Mouse (Mus musculus) C3H10T1/2 (cell line): Measurements from ENCODE around the gene Krt9. TPM values are rescaled to one million over a fixed set of nuclear protein-coding genes. Genes with fewer than 3 reads are reported as not detected.

Source experiments
- polyA plus RNA-seq, 2 experiments: library from polyadenylated mRNA; unstranded; fragments of >200 nt; fragmentation: generic; extraction: Trizol; gene quantifications; one replicate each; pipeline ENCODE4 v1.2.1; 2012; ENCODE audit warnings: missing spikeins in 2 of 2

Krt9 gene
- not detected for polyA plus RNA-seq

GRCm38 (mm10) chr11:100192992-100193391 is at the start of gene Krt9:
TSS of gene Krt9 (minus strand) at chr11:100193246.

GRCm38 (mm10) chr11:100207498-100207897 is 14.5 kb upstream of the Krt9 start, which contains the start of gene Krt14:
TSS of gene Krt14 (minus strand) at chr11:100207548.

DNA sequence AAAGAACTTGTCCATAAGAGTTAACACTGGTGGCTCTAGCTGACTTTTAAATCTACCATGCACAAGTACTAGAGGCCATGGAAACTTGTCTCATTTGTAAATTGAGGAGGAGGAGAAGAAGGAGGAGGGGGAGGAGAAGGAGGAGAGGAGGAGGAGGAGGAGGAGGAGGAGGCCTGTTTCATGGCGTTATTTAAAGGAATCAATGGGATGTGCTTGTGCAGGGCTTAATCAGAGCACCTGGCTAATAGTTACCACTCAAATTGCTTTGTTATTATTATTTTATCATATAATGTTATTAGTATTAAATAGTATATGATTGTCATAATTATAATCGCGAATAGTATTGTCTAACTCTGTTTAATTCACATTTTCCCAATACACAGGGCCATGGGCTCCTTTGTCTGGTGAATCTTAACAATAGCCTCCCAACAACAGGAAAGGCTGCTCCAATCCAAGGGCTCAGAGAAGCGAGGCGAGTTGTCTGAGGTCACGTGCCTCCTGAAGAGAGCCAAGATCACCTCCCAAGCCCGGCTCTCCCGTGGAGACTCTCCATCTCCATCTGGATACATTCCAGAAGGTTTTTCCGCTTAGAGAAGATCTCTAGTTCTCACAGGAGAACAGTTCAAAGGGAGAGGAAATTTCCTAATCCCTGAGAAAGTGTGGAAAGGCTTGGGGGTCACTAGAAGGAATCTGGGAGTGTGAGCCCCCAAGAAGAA is 44.3 kb downstream of the Krt9 start, which contains the start of gene Krt19:
Krt19 (minus strand) TSS at position 51 of the 716 bp plus-strand sequence.

Other genes with a start within 250 kb of the Krt9 start
- gene Krtap9-5, start 244.8 kb downstream of the Krt9 start, polyA plus RNA-seq = not detected
- gene Krtap29-1, start 214.2 kb downstream of the Krt9 start, polyA plus RNA-seq = not detected
- not detected for gene Krtap16-1, start 206.6 kb downstream of the Krt9 start, polyA plus RNA-seq
- gene Krtap17-1, start 199.3 kb downstream of the Krt9 start, polyA plus RNA-seq = not detected
- gene Krt33a, start 177.0 kb downstream of the Krt9 start, polyA plus RNA-seq = not detected
- under 1 TPM in 1 of 2 experiments, not detected in 1; 0.05 TPM for gene Krt33b, start 163.4 kb downstream of the Krt9 start, polyA plus RNA-seq
- not detected for gene Krt34, start 151.7 kb downstream of the Krt9 start, polyA plus RNA-seq
- not detected for gene Krt31, start 142.7 kb downstream of the Krt9 start, polyA plus RNA-seq
- gene Krt32, start 105.0 kb downstream of the Krt9 start, polyA plus RNA-seq = not detected
- not detected for gene Krt35, start 97.0 kb downstream of the Krt9 start, polyA plus RNA-seq
- gene Krt36, start 87.6 kb downstream of the Krt9 start, polyA plus RNA-seq = under 1 TPM; 0.06 to 0.08 TPM
- gene Krt13, start 71.7 kb downstream of the Krt9 start, polyA plus RNA-seq = 1 to 10 TPM; 8.4 to 8.9 TPM
- gene Krt15, start 57.3 kb downstream of the Krt9 start, polyA plus RNA-seq = 10 to 100 TPM in 1 of 2 experiments, under 1 TPM in 1; 0.30 to 10.6 TPM
- under 1 TPM; 0.40 to 0.42 TPM for gene Krt19, start 44.6 kb downstream of the Krt9 start, polyA plus RNA-seq
- under 1 TPM; 0.21 to 0.26 TPM for gene Krt14, start 14.3 kb upstream of the Krt9 start, polyA plus RNA-seq
- under 1 TPM; 0.26 to 0.29 TPM for gene Krt16, start 55.7 kb upstream of the Krt9 start, polyA plus RNA-seq
- gene Krt17, start 67.8 kb upstream of the Krt9 start, polyA plus RNA-seq = not detected
- under 1 TPM; 0.02 to 0.05 TPM for gene Krt42, start 76.6 kb upstream of the Krt9 start, polyA plus RNA-seq
- 1,000 to 10,000 TPM; 1,802 to 2,189 TPM for gene Eif1, start 126.6 kb upstream of the Krt9 start, polyA plus RNA-seq
- under 1 TPM in 1 of 2 experiments, not detected in 1; 0.07 TPM for gene Gast, start 141.2 kb upstream of the Krt9 start, polyA plus RNA-seq
- gene Hap1, start 162.9 kb upstream of the Krt9 start, polyA plus RNA-seq = 1 to 10 TPM in 1 of 2 experiments, under 1 TPM in 1; 0.85 to 1.1 TPM
- gene Jup, start 204.5 kb upstream of the Krt9 start, polyA plus RNA-seq = 1 to 10 TPM; 2.6 to 10.0 TPM
- gene P3h4, start 221.6 kb upstream of the Krt9 start, polyA plus RNA-seq = 100 to 1,000 TPM; 103 to 258 TPM
- 100 to 1,000 TPM; 148 to 342 TPM for gene Fkbp10, start 222.5 kb upstream of the Krt9 start, polyA plus RNA-seq
- 100 to 1,000 TPM in 1 of 2 experiments, 10 to 100 TPM in 1; 99.8 to 114 TPM for gene Nt5c3b, start 248.6 kb upstream of the Krt9 start, polyA plus RNA-seq
- gene Klhl10, start 248.7 kb upstream of the Krt9 start, polyA plus RNA-seq = 1 to 10 TPM in 1 of 2 experiments, under 1 TPM in 1; 0.12 to 2.0 TPM